Mouse (Mus musculus): ENCODE results near the gene Ddx4.
A peak's percentile ranks its signal among the peaks of the same experiment; 100 is the strongest.
"Not testable (repeated sequence)": the region's sequence is repeated elsewhere in the genome, so short reads cannot be mapped to it uniquely, and the experiment has no call there.

Ddx4 gene

GRCm38 (mm10) chr13:112639111-112639510 lies 13.2 kb downstream of the Ddx4 start:
- no peak for DNase-seq (ENCODE audit: inconsistent age in 2 of 2, low spot score in 1 of 2)

GRCm38 (mm10) chr13:112636498-112636897 lies 15.8 kb downstream of the Ddx4 start:
- no peak for DNase-seq (ENCODE audit: inconsistent age in 2 of 2, low spot score in 1 of 2)

- DNase-seq (ENCODE audit: inconsistent age in 2 of 2, low spot score in 1 of 2): no peak
These were observed 17.0 kb downstream of the Ddx4 start for GRCm38 (mm10) chr13:112635174-112635837.

GRCm38 (mm10) chr13:112625566-112625965 lies 26.7 kb downstream of the Ddx4 start:
- DNase-seq (ENCODE audit: inconsistent age in 2 of 2, low spot score in 1 of 2): no peak

- DNase-seq (ENCODE audit: inconsistent age in 2 of 2, low spot score in 1 of 2): no peak
These were observed 27.7 kb downstream of the Ddx4 start for GRCm38 (mm10) chr13:112624622-112625021.

- no peak for DNase-seq (ENCODE audit: inconsistent age in 2 of 2, low spot score in 1 of 2)
These were observed 28.6 kb downstream of the Ddx4 start for GRCm38 (mm10) chr13:112623656-112624055.

DNA sequence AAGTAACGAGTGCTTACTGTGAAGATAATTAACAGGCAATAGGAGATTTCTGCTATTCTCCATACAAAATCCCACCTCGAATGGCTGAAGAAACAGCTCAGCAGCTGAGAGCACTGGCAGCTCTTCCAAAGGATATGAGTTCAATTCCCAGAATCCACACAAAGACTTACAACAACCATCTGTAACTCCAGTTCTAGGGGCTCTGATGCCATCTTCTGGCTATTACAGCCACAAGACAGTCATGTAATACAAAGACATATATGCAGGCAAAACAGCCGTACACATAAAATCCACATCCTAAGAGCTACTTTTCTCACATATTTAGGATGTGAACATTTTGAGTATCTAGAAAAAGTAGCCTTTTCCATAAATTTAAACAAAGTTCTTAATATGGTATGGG lies 30.7 kb downstream of the Ddx4 start:
- DNase-seq (ENCODE audit: inconsistent age in 2 of 2, low spot score in 1 of 2): peak in 1 of 2 experiments; percentile 48

GRCm38 (mm10) chr13:112608606-112609005 lies 43.7 kb downstream of the Ddx4 start:
- no peak for DNase-seq (ENCODE audit: inconsistent age in 2 of 2, low spot score in 1 of 2)

DNA sequence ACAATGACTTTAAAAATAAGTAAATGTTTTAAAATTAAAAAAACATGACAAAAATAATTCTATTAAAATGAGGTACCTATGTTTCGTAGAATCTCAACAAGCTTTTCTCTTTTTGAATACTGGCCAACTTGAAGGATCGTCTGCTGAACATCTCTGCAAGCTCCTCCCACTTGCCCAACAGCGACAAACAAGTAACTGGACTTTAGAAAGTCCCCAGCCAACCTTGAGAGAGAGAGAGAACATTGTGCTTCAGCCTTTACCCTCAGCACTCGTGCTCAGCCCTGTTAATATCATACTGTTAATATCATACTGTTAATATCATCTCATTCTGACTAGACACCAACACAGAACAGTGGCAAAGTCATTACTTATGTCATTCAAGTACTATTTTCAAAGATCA lies 47.9 kb downstream of the Ddx4 start:
- DNase-seq (ENCODE audit: inconsistent age in 2 of 2, low spot score in 1 of 2): no peak

- DNase-seq (ENCODE audit: inconsistent age in 2 of 2, low spot score in 1 of 2): no peak
These were observed 48.4 kb downstream of the Ddx4 start for GRCm38 (mm10) chr13:112603839-112604238.

GRCm38 (mm10) chr13:112602607-112603006 lies 49.7 kb downstream of the Ddx4 start:
- DNase-seq (ENCODE audit: inconsistent age in 2 of 2, low spot score in 1 of 2): no peak

- not testable (repeated sequence) for DNase-seq (ENCODE audit: inconsistent age in 2 of 2, low spot score in 1 of 2)
These were observed 58.0 kb downstream of the Ddx4 start, which contains the start of gene Il31ra for GRCm38 (mm10) chr13:112594260-112594659. Gene Il31ra (minus strand): TSS chr13:112594360.

DNA sequence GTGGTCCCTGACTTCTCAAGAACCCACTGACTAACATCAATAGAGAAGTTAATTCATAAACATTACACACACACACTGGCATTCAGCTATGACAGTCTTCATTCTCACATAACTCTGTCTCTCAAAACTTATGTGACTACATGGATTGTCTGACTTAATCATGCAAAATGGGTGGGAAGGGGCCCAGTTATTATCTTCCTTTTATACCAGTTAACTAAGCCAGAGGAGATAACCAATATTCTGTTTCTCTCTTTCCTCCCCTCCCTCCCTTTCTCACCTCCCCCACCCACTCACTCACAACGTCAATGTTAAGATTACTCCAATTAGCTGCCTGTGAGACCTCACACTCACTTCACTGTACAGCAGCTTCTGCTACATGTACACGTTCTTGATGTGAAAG lies 62.0 kb downstream of the Ddx4 start:
- DNase-seq (ENCODE audit: inconsistent age in 2 of 2, low spot score in 1 of 2): no peak

DNA sequence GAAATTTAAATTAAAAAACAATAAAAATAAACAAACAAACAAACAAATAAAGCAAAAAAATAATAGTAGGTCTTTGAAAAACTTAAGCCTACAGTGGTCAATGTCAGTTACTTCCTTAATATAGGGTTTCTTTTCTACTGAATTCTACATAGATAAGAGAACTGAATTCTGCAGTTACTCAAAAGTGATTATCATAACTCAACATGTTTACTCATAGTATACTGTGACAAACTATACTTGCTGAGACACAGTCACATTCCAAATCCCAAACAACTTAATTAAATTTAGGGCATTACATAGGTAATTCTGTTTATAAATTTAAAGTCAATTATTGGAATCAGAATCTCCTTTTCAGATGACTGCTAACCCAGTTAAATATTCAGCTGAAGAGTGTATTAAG lies 62.6 kb downstream of the Ddx4 start:
- no peak for DNase-seq (ENCODE audit: inconsistent age in 2 of 2, low spot score in 1 of 2)

- DNase-seq (ENCODE audit: inconsistent age in 2 of 2, low spot score in 1 of 2): no peak
These were observed 67.6 kb downstream of the Ddx4 start for GRCm38 (mm10) chr13:112584556-112585237.

- no peak for DNase-seq (ENCODE audit: inconsistent age in 2 of 2, low spot score in 1 of 2)
These were observed 70.0 kb downstream of the Ddx4 start for GRCm38 (mm10) chr13:112582291-112582690.

DNA sequence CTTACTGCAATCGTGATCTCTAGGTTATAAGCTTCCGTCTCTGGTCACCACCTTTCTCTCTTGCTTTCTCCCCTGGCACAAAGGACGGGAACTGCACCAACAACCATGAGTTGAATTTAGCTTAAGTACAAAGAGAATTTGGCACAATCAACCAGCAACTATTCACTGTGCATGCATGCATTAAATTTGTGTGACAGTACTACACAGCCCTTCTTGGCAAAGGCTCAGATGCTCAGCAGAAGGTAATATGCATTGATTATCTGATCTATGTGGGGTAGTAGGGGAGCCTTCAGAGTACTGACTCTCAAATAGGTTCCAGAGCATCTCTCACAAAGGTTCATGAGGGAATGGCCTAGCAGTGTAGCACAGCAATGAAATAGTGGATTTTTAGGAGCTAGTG lies 70.5 kb downstream of the Ddx4 start:
- no peak for DNase-seq (ENCODE audit: inconsistent age in 2 of 2, low spot score in 1 of 2)

GRCm38 (mm10) chr13:112580590-112581320 lies 71.5 kb downstream of the Ddx4 start:
- peak in 1 of 2 experiments; percentile 62 for DNase-seq (ENCODE audit: inconsistent age in 2 of 2, low spot score in 1 of 2)

- DNase-seq (ENCODE audit: inconsistent age in 2 of 2, low spot score in 1 of 2): peak; percentile 100
These were observed 74.2 kb downstream of the Ddx4 start for GRCm38 (mm10) chr13:112578041-112578440.

- DNase-seq (ENCODE audit: inconsistent age in 2 of 2, low spot score in 1 of 2): no peak
These were observed 78.5 kb downstream of the Ddx4 start for GRCm38 (mm10) chr13:112573800-112574199.

GRCm38 (mm10) chr13:112570768-112571167 lies 81.5 kb downstream of the Ddx4 start:
- no peak for DNase-seq (ENCODE audit: inconsistent age in 2 of 2, low spot score in 1 of 2)

- no peak for DNase-seq (ENCODE audit: inconsistent age in 2 of 2, low spot score in 1 of 2)
These were observed 82.7 kb downstream of the Ddx4 start for GRCm38 (mm10) chr13:112569606-112570005.
